Mouse (Mus musculus) kidney, embryonic 16.5 days (tissue): ENCODE measurements around the gene Cplane1. TPM values are rescaled to one million over a fixed set of nuclear protein-coding genes. Genes with fewer than 3 reads are reported as not detected.
A peak's percentile ranks its signal among the peaks of the same experiment; 100 is the strongest.
"Not testable (repeated sequence)": the region's sequence is repeated elsewhere in the genome, so short reads cannot be mapped to it uniquely, and the experiment has no call there.

ENCODE experiments used
- ATAC-seq: fragments of 200-750 bp; cut with Nextera tagmentation; 2 replicates; pipeline ENCODE4 v1.8.0; 2017; ENCODE audit warnings: moderate TSS enrichment; ENCODE audit not compliant: low FRiP score, low TSS enrichment
- H3K27ac ChIP-seq: fragments of 300-500 bp; sonication (generic); 2 replicates; pipeline ENCODE4 v1.5.1; 2014; ENCODE audit warnings: low read length
- H3K27me3 ChIP-seq: fragments of 300-500 bp; sonication (generic); 2 replicates; pipeline ENCODE4 v1.6.1; 2014; ENCODE audit warnings: low read length, control low read depth, mixed read lengths; ENCODE audit not compliant: insufficient read depth
- H3K36me3 ChIP-seq: fragments of 300-500 bp; sonication (generic); 2 replicates; pipeline ENCODE4 v1.6.1; 2014; ENCODE audit warnings: low read length, control low read depth, mixed read lengths; ENCODE audit not compliant: insufficient read depth
- H3K4me1 ChIP-seq: fragments of 300-500 bp; sonication (generic); 2 replicates; pipeline ENCODE4 v1.6.1; 2014; ENCODE audit warnings: low read length, control low read depth, mixed read lengths; ENCODE audit not compliant: insufficient read depth
- H3K4me2 ChIP-seq: fragments of 300-500 bp; sonication (generic); replicated peaks from 2 replicates; pipeline ENCODE4 v1.6.1; 2014; ENCODE audit warnings: low read depth, low read length
- H3K4me3 ChIP-seq: fragments of 300-500 bp; sonication (generic); 2 replicates; pipeline ENCODE4 v1.5.1; 2014; ENCODE audit warnings: mild to moderate bottlenecking, low read length
- H3K9ac ChIP-seq: fragments of 300-500 bp; sonication (generic); replicated peaks from 2 replicates; pipeline ENCODE4 v1.6.1; 2014; ENCODE audit warnings: low read length
- H3K9me3 ChIP-seq: fragments of 300-500 bp; sonication (generic); 2 replicates; pipeline ENCODE4 v1.6.1; 2016; ENCODE audit warnings: low read length, control low read depth
- WGBS: fragments of 180-500 bp; shearing (Covaris S2); extraction: QIAGEN DNeasy Blood & Tissue Kit; methylation state at CpG from one replicate; pipeline ENCODE4 v1.1.7; 2014; 5-methylcytosine and 5-hydroxymethylcytosine counted together
- polyA plus RNA-seq: library from polyadenylated mRNA; unstranded; fragments of >200 nt; fragmentation: Nextera tagmentation; extraction: Ambion mirVana; gene quantifications from 2 replicates; pipeline ENCODE4 v1.2.1, GENCODE M21; 2015

The Cplane1 gene
- polyA plus RNA-seq, 1 experiment from 2014 or later = 5.9 TPM

- H3K36me3 ChIP-seq = peaks cover 20% of the 10 kb centered on the region
- no peaks in the 10 kb centered on the region for H3K9me3 ChIP-seq
- no peak overlapping the region for H3K9ac ChIP-seq
- no peak for ATAC-seq
- H3K4me2 ChIP-seq = no peak overlapping the region
- no peaks in the 10 kb centered on the region for H3K4me1 ChIP-seq
- H3K27me3 ChIP-seq = no peaks in the 10 kb centered on the region
- no peak overlapping the region for H3K4me3 ChIP-seq
- H3K27ac ChIP-seq = no peak overlapping the region
- 95% methylated on average over 6 of the region's 6 CpGs for WGBS
Observed at GRCm38 (mm10) chr15:8208362-8208761, 39.5 kb downstream of the Cplane1 start.

- H3K36me3 ChIP-seq = peaks cover 51% of the 10 kb centered on the region
- no peaks in the 10 kb centered on the region for H3K27me3 ChIP-seq
- no peak overlapping the region for H3K4me3 ChIP-seq
- H3K4me1 ChIP-seq = no peaks in the 10 kb centered on the region
- no peak for ATAC-seq
- H3K9ac ChIP-seq = no peak overlapping the region
- no peaks in the 10 kb centered on the region for H3K9me3 ChIP-seq
- no peak overlapping the region for H3K27ac ChIP-seq
- H3K4me2 ChIP-seq = no peak overlapping the region
- 87% methylated on average over 13 of the region's 13 CpGs for WGBS
Observed at GRCm38 (mm10) chr15:8214811-8215210, 45.9 kb downstream of the Cplane1 start.

GRCm38 (mm10) chr15:8234167-8234566, 65.3 kb downstream of the Cplane1 start:
- WGBS = 63% methylated on average over 1 of the region's 1 CpGs
- not testable (repeated sequence) for H3K4me3 ChIP-seq, H3K9me3 ChIP-seq, ATAC-seq, H3K4me2 ChIP-seq, H3K27ac ChIP-seq, H3K27me3 ChIP-seq, H3K9ac ChIP-seq, H3K4me1 ChIP-seq
- peaks cover 70% of the 10 kb centered on the region for H3K36me3 ChIP-seq

- Histone ChIP-seq H3K4me2 (no peak overlapping the region), H3K9me3 (no peaks in the 10 kb centered on the region), H3K36me3 (peaks cover 36% of the 10 kb centered on the region), H3K4me3 (no peak overlapping the region), H3K27me3 (no peaks in the 10 kb centered on the region), H3K27ac (no peak overlapping the region), H3K9ac (no peak overlapping the region), H3K4me1 (no peaks in the 10 kb centered on the region)
- ATAC-seq = 0 out of 2 replicates have a peak, but pooled peaks have one; percentile 59
- WGBS = 72% methylated on average over 3 of the region's 3 CpGs
Observed at GRCm38 (mm10) chr15:8265946-8266345, 97.0 kb downstream of the Cplane1 start.

GRCm38 (mm10) chr15:8267211-8267610, 98.3 kb downstream of the Cplane1 start:
- Histone ChIP-seq H3K9me3 (no peaks in the 10 kb centered on the region), H3K4me1 (no peaks in the 10 kb centered on the region), H3K27me3 (no peaks in the 10 kb centered on the region), H3K9ac (no peak overlapping the region), H3K27ac (no peak overlapping the region), H3K36me3 (peaks cover 41% of the 10 kb centered on the region), H3K4me2 (no peak overlapping the region), H3K4me3 (no peak overlapping the region)
- ATAC-seq = no peak
- WGBS = 83% methylated on average over 3 of the region's 3 CpGs

GRCm38 (mm10) chr15:8268231-8268630, 99.3 kb downstream of the Cplane1 start:
- Histone ChIP-seq H3K27ac (no peak overlapping the region), H3K4me2 (no peak overlapping the region), H3K27me3 (no peaks in the 10 kb centered on the region), H3K36me3 (peaks cover 44% of the 10 kb centered on the region), H3K4me1 (no peaks in the 10 kb centered on the region), H3K4me3 (no peak overlapping the region), H3K9ac (no peak overlapping the region), H3K9me3 (no peaks in the 10 kb centered on the region)
- no peak for ATAC-seq
- 82% methylated on average over 8 of the region's 8 CpGs for WGBS

GRCm38 (mm10) chr15:8271952-8272351, 103.0 kb downstream of the Cplane1 start:
- no peak overlapping the region for H3K4me2 ChIP-seq
- no peak for ATAC-seq
- peaks cover 5% of the 10 kb centered on the region for H3K9me3 ChIP-seq
- no peak overlapping the region for H3K27ac ChIP-seq
- H3K27me3 ChIP-seq = no peaks in the 10 kb centered on the region
- H3K9ac ChIP-seq = no peak overlapping the region
- no peak overlapping the region for H3K4me3 ChIP-seq
- 84% methylated on average over 8 of the region's 8 CpGs for WGBS
- H3K36me3 ChIP-seq = peaks cover 34% of the 10 kb centered on the region
- H3K4me1 ChIP-seq = no peaks in the 10 kb centered on the region

- not testable (repeated sequence) for H3K36me3 ChIP-seq, H3K4me2 ChIP-seq, H3K9me3 ChIP-seq, H3K27ac ChIP-seq, H3K27me3 ChIP-seq, H3K4me1 ChIP-seq, H3K9ac ChIP-seq, ATAC-seq, H3K4me3 ChIP-seq
- WGBS = 95% methylated on average over 4 of the region's 4 CpGs
Observed at GRCm38 (mm10) chr15:8277916-8278315, 109.0 kb downstream of the Cplane1 start.

GRCm38 (mm10) chr15:8279320-8279779, 110.4 kb downstream of the Cplane1 start:
- no peaks in the 10 kb centered on the region for H3K27me3 ChIP-seq
- H3K4me2 ChIP-seq = peak overlapping the region; percentile 73
- peak overlapping the region; percentile 50 for H3K4me3 ChIP-seq
- no peaks in the 10 kb centered on the region for H3K36me3 ChIP-seq
- peak overlapping the region; percentile 53; the same call in 1 of the 2 replicates for H3K27ac ChIP-seq
- WGBS = 11% methylated on average over 17 of the region's 17 CpGs
- H3K9me3 ChIP-seq = peaks cover 5% of the 10 kb centered on the region
- peak overlapping the region; percentile 63 for H3K9ac ChIP-seq
- peak; percentile 81 for ATAC-seq
- 0 out of 2 replicates have a peak, but pooled peaks cover 2% of the 10 kb centered on the region for H3K4me1 ChIP-seq

- ATAC-seq = peak; percentile 93
Observed at GRCm38 (mm10) chr15:8279929-8280610, 111.2 kb downstream of the Cplane1 start.

More at GRCm38 (mm10) chr15:8279929-8280610, 111.2 kb downstream of the Cplane1 start:
- Histone ChIP-seq H3K4me1 (0 out of 2 replicates have a peak, but pooled peaks cover 2% of the 10 kb centered on the region), H3K27ac (no peak overlapping the region), H3K9ac (peak overlapping the region; percentile 48; the same call in 1 of the 2 replicates), H3K36me3 (no peaks in the 10 kb centered on the region), H3K4me2 (peak overlapping the region; percentile 73), H3K9me3 (peaks cover 5% of the 10 kb centered on the region), H3K4me3 (peak overlapping the region; percentile 50), H3K27me3 (no peaks in the 10 kb centered on the region)
- WGBS = 39% methylated on average over 16 of the region's 20 CpGs
